Mouse (Mus musculus): ENCODE results near the gene Lag3.

DNA sequence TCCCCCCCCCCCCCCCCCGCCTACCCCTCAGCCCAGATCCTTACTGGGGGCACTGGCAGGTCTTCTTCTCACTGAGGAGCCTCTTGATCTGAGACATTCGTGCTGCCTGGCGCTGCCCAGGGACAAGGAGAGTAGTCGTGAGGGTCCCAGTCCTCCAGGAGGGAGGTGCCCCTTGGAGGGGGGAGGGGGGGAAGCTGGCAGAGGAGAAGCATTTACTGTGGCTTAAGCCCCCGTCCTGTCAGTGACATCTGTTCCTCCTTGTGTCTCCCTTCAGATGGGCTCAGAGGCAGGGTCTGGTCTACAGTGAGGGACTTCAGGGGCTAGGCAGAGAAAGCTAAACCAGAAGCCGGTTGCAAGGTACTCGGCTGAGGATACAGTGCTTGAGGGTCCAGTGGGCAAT is 44.9 kb downstream of the Lag3 start:
- TF ChIP-seq CTCF (IDR thresholded peaks at IDR 0.05; ENCODE audit: low read depth): no peak
- TF ChIP-seq EP300 (optimal IDR thresholded peaks at IDR 0.05): no peak
